Mouse (Mus musculus): ENCODE data around the gene Dcun1d4. TPM values are rescaled to one million over a fixed set of nuclear protein-coding genes. Genes with fewer than 3 reads are reported as not detected.

The Dcun1d4 gene
- 1 to 10 TPM in 1 of 2 experiments, under 1 TPM in 1; 0.22 to 2.9 TPM for polyA plus RNA-seq (2012; fragmentation: generic; extraction: Trizol)

DNA sequence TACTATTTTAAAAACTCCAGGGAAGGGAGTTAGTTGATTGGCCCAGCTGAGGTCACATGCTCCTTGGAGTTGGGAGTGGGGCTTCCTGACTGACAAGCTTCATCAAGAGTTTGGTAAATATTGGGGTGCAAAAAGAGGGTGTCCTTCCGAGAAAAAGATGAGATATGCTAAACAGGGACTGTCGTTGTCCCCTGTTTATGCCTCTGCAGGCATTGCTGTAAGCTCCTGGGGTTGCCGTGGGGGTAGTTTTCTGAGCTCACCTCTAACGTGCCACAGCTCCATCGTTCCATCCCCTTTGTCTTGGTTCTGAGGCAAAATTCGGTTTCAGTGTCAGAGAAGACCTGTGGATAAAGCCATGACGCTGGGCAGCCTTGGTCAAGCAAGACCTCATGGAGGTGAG lies at the start of gene Dcun1d4:
Dcun1d4 (plus strand) TSS at position 301 of the 400 bp plus-strand sequence.

Other genes starting within 250 kb of the Dcun1d4 start
- gene Fryl, start 224.4 kb upstream of the Dcun1d4 start, polyA plus RNA-seq (2012; fragmentation: generic; extraction: Trizol), result 10 to 100 TPM in 1 of 2 experiments, 1 to 10 TPM in 1; 2.8 to 14.9 TPM
- gene Ociad1, start 188.2 kb upstream of the Dcun1d4 start, polyA plus RNA-seq (2012; fragmentation: generic; extraction: Trizol), result 100 to 1,000 TPM in 1 of 2 experiments, 10 to 100 TPM in 1; 67.5 to 156 TPM
- gene Ociad2, start 140.0 kb upstream of the Dcun1d4 start, polyA plus RNA-seq (2012; fragmentation: generic; extraction: Trizol), result under 1 TPM; 0.11 TPM
- gene Cwh43, start 74.9 kb upstream of the Dcun1d4 start, polyA plus RNA-seq (2012; fragmentation: generic; extraction: Trizol), result not detected
- gene Lrrc66, start 151.5 kb downstream of the Dcun1d4 start, polyA plus RNA-seq (2012; fragmentation: generic; extraction: Trizol), result under 1 TPM; 0.01 to 0.06 TPM
- 10 to 100 TPM in 1 of 2 experiments, 1 to 10 TPM in 1; 1.9 to 15.5 TPM for gene Sgcb, start 166.8 kb downstream of the Dcun1d4 start, polyA plus RNA-seq (2012; fragmentation: generic; extraction: Trizol)
- gene Spata18, start 170.4 kb downstream of the Dcun1d4 start, polyA plus RNA-seq (2012; fragmentation: generic; extraction: Trizol), result under 1 TPM in 1 of 2 experiments, not detected in 1; 0.02 TPM

Measured in C3H10T1/2 (cell line).